Mouse (Mus musculus) lung, embryonic 14.5 days (tissue): Measurements from ENCODE around the gene Il12rb2. TPM values are rescaled to one million over a fixed set of nuclear protein-coding genes. Genes with fewer than 3 reads are reported as not detected.

ENCODE experiments used
- ATAC-seq: fragments of 200-750 bp; cut with Nextera tagmentation; 2 replicates; pipeline ENCODE4 v1.8.0; 2017; ENCODE audit warnings: mild to moderate bottlenecking, moderate TSS enrichment, moderate library complexity; ENCODE audit not compliant: insufficient read depth
- DNase-seq: peaks from one replicate; pipeline ENCODE4 v3.0.0-alpha.2; 2015
- H3K27ac ChIP-seq: fragments of 300-500 bp; sonication (generic); 2 replicates; pipeline ENCODE4 v1.5.1; 2014; ENCODE audit warnings: low read depth, mild to moderate bottlenecking, moderate library complexity
- H3K27me3 ChIP-seq: fragments of 300-500 bp; sonication (generic); 2 replicates; pipeline ENCODE4 v1.6.1; 2014; ENCODE audit warnings: low read length, control low read depth; ENCODE audit not compliant: insufficient read depth
- H3K36me3 ChIP-seq: fragments of 300-500 bp; sonication (generic); 2 replicates; pipeline ENCODE4 v1.6.1; 2014; ENCODE audit warnings: control low read depth; ENCODE audit not compliant: insufficient read depth
- H3K4me1 ChIP-seq: fragments of 300-500 bp; sonication (generic); 2 replicates; pipeline ENCODE4 v1.6.1; 2014; ENCODE audit warnings: antibody characterized with exemption, control low read depth; ENCODE audit not compliant: insufficient read depth
- H3K4me2 ChIP-seq: fragments of 300-500 bp; sonication (generic); 2 replicates; pipeline ENCODE4 v1.6.1; 2014; ENCODE audit warnings: mild to moderate bottlenecking
- H3K4me3 ChIP-seq: fragments of 300-500 bp; sonication (generic); 2 replicates; pipeline ENCODE4 v1.5.1; 2014; ENCODE audit warnings: low read depth, low read length
- H3K9ac ChIP-seq: fragments of 300-500 bp; sonication (generic); 2 replicates; pipeline ENCODE4 v1.6.1; 2014
- H3K9me3 ChIP-seq: fragments of 300-500 bp; sonication (generic); 2 replicates; pipeline ENCODE4 v1.6.1; 2016; ENCODE audit warnings: low read depth, low read length, control low read depth
- CTCF ChIP-seq: IDR thresholded peaks from 2 replicates; pipeline ENCODE4 v1.5.1; 2016; ENCODE audit warnings: antibody characterized with exemption, low read depth
- WGBS: fragments of 180-500 bp; shearing (Covaris S2); extraction: QIAGEN DNeasy Blood & Tissue Kit; methylation state at CpG from one replicate; pipeline ENCODE4 v1.1.7; 2014; 5-methylcytosine and 5-hydroxymethylcytosine counted together
- polyA plus RNA-seq: library from polyadenylated mRNA; unstranded; fragments of >200 nt; fragmentation: Nextera tagmentation; extraction: Ambion mirVana; gene quantifications from 2 replicates; pipeline ENCODE4 v1.2.1, GENCODE M21; 2014

The Il12rb2 gene
- polyA plus RNA-seq, 1 experiment from 2014 or later = 0.11 TPM

- TF ChIP-seq CTCF = no peak
- no peak overlapping the region for H3K9ac ChIP-seq
- ATAC-seq (no peak), DNase-seq (no peak)
- WGBS = 90% methylated on average over 7 of the region's 7 CpGs
- no peaks in the 10 kb centered on the region for H3K36me3 ChIP-seq
- no peaks in the 10 kb centered on the region for H3K27me3 ChIP-seq
- H3K9me3 ChIP-seq = no peaks in the 10 kb centered on the region
- H3K4me1 ChIP-seq = no peaks in the 10 kb centered on the region
- H3K27ac ChIP-seq = no peak overlapping the region
- no peak overlapping the region for H3K4me3 ChIP-seq
- no peak overlapping the region for H3K4me2 ChIP-seq
Observed at GRCm38 (mm10) chr6:67243765-67244420, 132.1 kb downstream of the Il12rb2 start.

Other genes starting within 250 kb of the Il12rb2 start
- 503 and 516 TPM in 2 replicates for gene Serbp1, start 138.0 kb downstream of the Il12rb2 start, polyA plus RNA-seq
- gene Il23r, start 115.7 kb upstream of the Il12rb2 start, polyA plus RNA-seq = not detected in 2 replicates
- gene Tacstd2, start 159.6 kb upstream of the Il12rb2 start, polyA plus RNA-seq = 7.1 and 7.9 TPM in 2 replicates